Mouse (Mus musculus) heart, postnatal 0 days (tissue): ENCODE measurements around the gene Bzw2. TPM values are rescaled to one million over a fixed set of nuclear protein-coding genes. Genes with fewer than 3 reads are reported as not detected.
A peak's percentile ranks its signal among the peaks of the same experiment; 100 is the strongest.

Experiments used
- ATAC-seq: fragments of 200-750 bp; cut with Nextera tagmentation; 2 replicates; pipeline ENCODE4 v1.8.0; 2017; ENCODE audit warnings: low read depth, moderate number of reproducible peaks, moderate library complexity; ENCODE audit not compliant: insufficient read depth
- DNase-seq: peaks from one replicate; pipeline ENCODE4 v3.0.0-alpha.2; 2016; ENCODE audit warnings: low spot score
- H3K27ac ChIP-seq: fragments of 300-500 bp; sonication (generic); 2 replicates; pipeline ENCODE4 v1.5.1; 2014; ENCODE audit warnings: low read depth, mild to moderate bottlenecking
- H3K27me3 ChIP-seq: fragments of 300-500 bp; sonication (generic); 2 replicates; pipeline ENCODE4 v1.6.1; 2014; ENCODE audit warnings: low read length, mixed read lengths; ENCODE audit not compliant: control insufficient read depth, insufficient read depth
- H3K36me3 ChIP-seq: fragments of 300-500 bp; sonication (generic); replicated peaks from 2 replicates; pipeline ENCODE4 v1.6.1; 2014; ENCODE audit warnings: low read length, mixed read lengths; ENCODE audit not compliant: control insufficient read depth, insufficient read depth
- H3K4me1 ChIP-seq: fragments of 300-500 bp; sonication (generic); 2 replicates; pipeline ENCODE4 v1.6.1; 2014; ENCODE audit warnings: antibody characterized with exemption; ENCODE audit not compliant: control insufficient read depth, insufficient read depth
- H3K4me2 ChIP-seq: fragments of 300-500 bp; sonication (generic); 2 replicates; pipeline ENCODE4 v1.6.1; 2014; ENCODE audit warnings: low read depth, mild to moderate bottlenecking, low read length, moderate library complexity
- H3K4me3 ChIP-seq: fragments of 300-500 bp; sonication (generic); 2 replicates; pipeline ENCODE4 v1.5.1; 2014; ENCODE audit warnings: low read depth, low read length
- H3K9ac ChIP-seq: fragments of 300-500 bp; sonication (generic); replicated peaks from 2 replicates; pipeline ENCODE4 v1.6.1; 2014; ENCODE audit warnings: low read depth, low read length, mixed read lengths
- H3K9me3 ChIP-seq: fragments of 300-500 bp; sonication (generic); replicated peaks from 2 replicates; pipeline ENCODE4 v1.6.1; 2016; ENCODE audit warnings: low read length; ENCODE audit not compliant: control insufficient read depth
- CTCF ChIP-seq: IDR thresholded peaks from 2 replicates; pipeline ENCODE4 v1.5.1; 2016; ENCODE audit warnings: antibody characterized with exemption, control low read depth, low read depth
- EP300 ChIP-seq: IDR thresholded peaks from 2 replicates; pipeline ENCODE4 v1.6.1; 2016; ENCODE audit warnings: antibody characterized with exemption, low read depth
- WGBS: fragments of 180-500 bp; shearing (Covaris S2); extraction: QIAGEN DNeasy Blood & Tissue Kit; methylation state at CpG from one replicate; pipeline ENCODE4 v1.1.7; 2014; 5-methylcytosine and 5-hydroxymethylcytosine counted together
- polyA plus RNA-seq: library from polyadenylated mRNA; unstranded; fragments of >200 nt; fragmentation: Nextera tagmentation; extraction: Ambion mirVana; gene quantifications from 2 replicates; pipeline ENCODE4 v1.2.1, GENCODE M21; 2015
- total RNA-seq: library from RNA; depleted of rRNA; stranded (reverse); fragments of >200 nt; gene quantifications from 2 replicates; pipeline ENCODE4 v1.2.3, GENCODE M21; 2014; ENCODE audit warnings: low replicate concordance

The Bzw2 gene
- total and polyA plus RNA-seq, 2 experiments from 2014 or later = 151 to 189 TPM

DNA sequence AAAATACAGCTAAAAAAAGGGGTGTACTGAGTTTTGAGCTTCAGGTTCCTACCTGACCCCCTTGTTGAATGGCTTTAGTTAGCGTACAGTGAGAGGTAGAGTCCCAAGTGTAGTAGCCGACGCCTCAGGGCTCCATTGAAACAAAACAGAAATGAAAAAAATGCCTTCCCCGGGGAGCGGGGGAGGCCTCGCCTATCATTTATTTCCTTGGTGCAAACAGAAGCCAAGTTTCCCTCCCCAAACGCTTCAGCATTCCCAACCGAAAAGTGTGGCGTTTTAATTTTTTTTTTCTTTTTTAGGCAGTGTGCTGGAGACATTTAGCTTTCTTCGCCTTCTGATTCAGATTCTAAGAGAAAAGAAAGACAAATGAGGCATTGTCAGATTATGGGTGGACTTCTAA lies 65.9 kb downstream of the Bzw2 start:
- no peak overlapping the region for H3K27ac ChIP-seq
- H3K9ac ChIP-seq = no peak overlapping the region
- no peaks in the 10 kb centered on the region for H3K9me3 ChIP-seq
- ATAC-seq = no peak
- H3K36me3 ChIP-seq = peaks cover 46% of the 10 kb centered on the region
- WGBS = 91% methylated on average over 10 of the region's 10 CpGs
- TF ChIP-seq EP300 (no peak), CTCF (no peak)
- no peak overlapping the region for H3K4me3 ChIP-seq
- DNase-seq = no peak
- no peaks in the 10 kb centered on the region for H3K27me3 ChIP-seq
- H3K4me1 ChIP-seq = no peaks in the 10 kb centered on the region
- H3K4me2 ChIP-seq = no peak overlapping the region

GRCm38 (mm10) chr12:36089221-36089620 lies 68.7 kb downstream of the Bzw2 start:
- no peak for DNase-seq
- Histone ChIP-seq H3K9ac (no peak overlapping the region), H3K4me2 (no peak overlapping the region), H3K4me1 (no peaks in the 10 kb centered on the region), H3K4me3 (no peak overlapping the region), H3K27me3 (no peaks in the 10 kb centered on the region), H3K27ac (no peak overlapping the region), H3K36me3 (peaks cover 22% of the 10 kb centered on the region), H3K9me3 (no peaks in the 10 kb centered on the region)
- no peak for ATAC-seq
- TF ChIP-seq CTCF (no peak), EP300 (no peak)
- WGBS = 29% methylated on average over 6 of the region's 6 CpGs

GRCm38 (mm10) chr12:36088804-36089203 lies 69.1 kb downstream of the Bzw2 start:
- ATAC-seq = 0 out of 2 replicates have a peak, but pooled peaks have one; percentile 4
- Histone ChIP-seq H3K27me3 (no peaks in the 10 kb centered on the region), H3K4me2 (no peak overlapping the region), H3K27ac (no peak overlapping the region), H3K9ac (no peak overlapping the region), H3K4me1 (no peaks in the 10 kb centered on the region), H3K36me3 (peaks cover 22% of the 10 kb centered on the region), H3K4me3 (no peak overlapping the region), H3K9me3 (no peaks in the 10 kb centered on the region)
- no peak for TF ChIP-seq CTCF
- TF ChIP-seq EP300 = no peak
- 71% methylated on average over 1 of the region's 1 CpGs for WGBS
- no peak for DNase-seq

DNA sequence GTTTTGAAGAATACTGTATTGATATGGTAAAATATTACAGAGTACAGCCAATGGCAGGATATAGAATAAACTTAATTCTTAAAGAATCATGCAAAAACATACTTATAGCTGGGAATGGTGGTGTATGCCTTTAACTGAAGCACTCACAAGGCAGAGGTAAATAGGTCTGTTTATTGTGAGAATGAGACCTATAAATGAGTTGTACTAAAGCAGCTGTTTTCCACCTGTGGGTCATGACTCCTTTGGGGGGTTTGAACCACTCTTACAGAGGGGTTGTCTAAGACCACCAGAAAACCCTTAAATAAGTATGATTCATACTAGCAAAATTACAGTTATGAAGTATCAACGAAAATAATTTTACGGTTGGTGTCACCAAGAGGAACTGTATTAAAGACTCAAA lies 72.5 kb downstream of the Bzw2 start:
- Histone ChIP-seq H3K27me3 (no peaks in the 10 kb centered on the region), H3K36me3 (no peaks in the 10 kb centered on the region), H3K27ac (no peak overlapping the region), H3K4me2 (no peak overlapping the region), H3K9me3 (no peaks in the 10 kb centered on the region), H3K9ac (no peak overlapping the region), H3K4me3 (no peak overlapping the region), H3K4me1 (no peaks in the 10 kb centered on the region)
- DNase-seq (no peak), ATAC-seq (no peak)
- WGBS = 89% methylated on average over 2 of the region's 2 CpGs
- no peak for TF ChIP-seq EP300
- no peak for TF ChIP-seq CTCF

DNA sequence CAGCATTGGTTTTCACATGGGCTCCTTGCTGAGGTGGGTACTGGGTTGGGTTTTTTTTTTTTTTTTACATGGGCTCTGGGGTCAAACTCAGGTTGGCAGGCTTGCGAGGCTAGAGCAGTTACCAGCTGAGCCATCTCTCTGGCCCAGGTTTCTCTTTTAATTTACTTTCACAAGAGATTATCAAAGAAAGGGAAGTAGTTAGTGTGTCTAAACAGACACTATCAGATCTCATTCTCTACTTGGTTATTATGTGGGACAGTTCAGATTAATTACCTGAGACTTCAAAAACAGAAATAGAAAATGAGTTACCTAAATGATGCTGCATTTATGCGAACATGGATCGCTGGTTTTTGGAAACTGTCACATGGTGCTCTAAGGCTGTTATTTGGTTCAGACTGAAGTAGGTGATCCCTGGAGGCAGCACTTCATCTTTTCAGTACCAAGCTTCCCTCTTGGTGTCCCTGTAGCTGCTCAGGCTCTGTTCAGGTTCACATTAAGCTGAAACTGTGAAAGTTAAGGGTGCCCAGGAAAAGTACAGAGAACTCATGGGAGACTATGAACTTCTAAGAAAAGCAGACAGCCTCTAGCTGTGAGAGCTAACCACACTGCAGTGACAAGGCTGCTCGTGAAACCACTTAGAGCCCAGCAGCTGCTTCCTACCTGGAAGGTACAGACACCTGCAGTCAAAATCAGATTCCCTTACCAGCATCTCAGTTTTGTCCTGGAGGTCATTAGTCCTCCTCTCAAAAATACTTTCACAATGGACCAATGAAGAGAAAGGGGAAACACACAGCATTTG lies 79.6 kb downstream of the Bzw2 start:
- TF ChIP-seq EP300 = no peak
- TF ChIP-seq CTCF = no peak
- H3K4me2 ChIP-seq = no peak overlapping the region
- H3K27me3 ChIP-seq = no peaks in the 10 kb centered on the region
- no peaks in the 10 kb centered on the region for H3K36me3 ChIP-seq
- H3K4me3 ChIP-seq = no peak overlapping the region
- H3K9ac ChIP-seq = no peak overlapping the region
- 77% methylated on average over 4 of the region's 4 CpGs for WGBS
- ATAC-seq = no peak
- H3K9me3 ChIP-seq = no peaks in the 10 kb centered on the region
- no peak for DNase-seq
- no peaks in the 10 kb centered on the region for H3K4me1 ChIP-seq
- no peak overlapping the region for H3K27ac ChIP-seq

DNA sequence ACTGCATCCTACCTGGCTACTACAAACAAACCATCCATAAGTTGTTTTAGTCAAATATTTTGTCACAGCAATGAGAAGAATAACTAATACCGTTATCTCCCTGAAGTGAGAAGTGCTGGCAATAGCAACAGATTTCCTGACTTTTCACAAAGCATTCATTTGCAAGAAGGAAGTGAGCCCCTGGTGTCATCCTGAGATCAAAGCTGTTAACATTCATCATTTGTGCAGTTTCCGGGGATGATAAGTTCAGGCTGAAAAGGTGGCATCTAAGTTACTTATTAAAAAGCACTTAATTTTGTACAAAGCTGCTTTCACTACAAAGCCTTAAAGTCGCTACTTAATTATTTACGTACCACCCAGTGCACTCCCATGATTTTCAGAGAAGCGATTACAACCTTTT lies 85.0 kb downstream of the Bzw2 start:
- Histone ChIP-seq H3K4me3 (no peak overlapping the region), H3K9ac (no peak overlapping the region), H3K27me3 (no peaks in the 10 kb centered on the region), H3K27ac (no peak overlapping the region), H3K4me2 (no peak overlapping the region), H3K9me3 (no peaks in the 10 kb centered on the region), H3K36me3 (no peaks in the 10 kb centered on the region), H3K4me1 (no peaks in the 10 kb centered on the region)
- 39% methylated on average over 5 of the region's 5 CpGs for WGBS
- ATAC-seq = no peak
- no peak for TF ChIP-seq EP300
- DNase-seq = no peak
